Mouse (Mus musculus): ENCODE measurements around the gene Nfkbil1. TPM values are rescaled to one million over a fixed set of nuclear protein-coding genes. Genes with fewer than 3 reads are reported as not detected.

Nfkbil1 gene
- polyA plus RNA-seq, 1 experiment from 2014 or later: 7.8 TPM

DNA sequence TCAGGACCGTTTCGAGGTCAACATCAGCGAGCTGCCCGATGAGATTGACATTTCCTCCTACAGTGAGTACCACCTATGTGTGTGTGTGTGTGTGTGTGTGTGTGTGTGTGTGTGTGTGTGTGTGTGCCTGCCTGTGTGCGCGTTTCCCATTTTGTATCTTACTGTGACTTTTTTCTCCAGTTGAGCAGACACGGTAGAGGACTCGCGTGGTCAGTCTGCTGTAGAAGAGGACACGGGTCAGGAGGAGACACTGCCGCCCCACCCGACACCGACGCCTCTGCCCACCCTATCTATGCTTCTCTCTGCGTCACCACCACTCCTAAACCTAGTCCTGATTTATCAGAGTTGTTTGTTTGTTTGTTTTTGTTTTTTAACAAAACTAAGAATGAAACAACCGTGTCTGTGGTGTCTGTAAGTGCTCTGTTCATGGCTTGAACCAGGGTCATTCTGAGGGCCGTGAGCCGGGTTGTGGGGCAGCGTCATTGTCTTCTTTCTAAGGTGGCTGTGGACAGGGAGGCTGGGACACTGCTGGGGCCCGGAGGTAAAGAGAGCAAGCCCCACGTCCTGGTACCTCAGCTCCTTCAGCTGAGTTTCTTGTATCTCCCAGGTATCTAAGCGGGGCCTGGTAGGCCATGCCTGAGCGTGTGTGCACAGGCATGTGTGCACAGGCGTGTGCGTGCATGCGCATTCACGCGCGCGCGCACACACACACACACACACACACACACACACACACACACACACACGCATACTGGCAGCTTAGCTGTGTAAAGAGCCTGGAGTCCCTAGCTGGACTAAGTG lies 17.9 kb upstream of the Nfkbil1 start:
- no peak for ATAC-seq (replicated peaks; ENCODE audit: insufficient number of reproducible peaks, insufficient read depth, low FRiP score, low read depth)
- Histone ChIP-seq H3K4me2 (no peak overlapping the region), H3K4me1 (replicated peaks) (peaks cover 8% of the 10 kb centered on the region), H3K27me3 (no peaks in the 10 kb centered on the region), H3K4me3 (no peak overlapping the region), H3K27ac (no peak overlapping the region), H3K9ac (no peak overlapping the region), H3K36me3 (peaks cover 57% of the 10 kb centered on the region), H3K9me3 (replicated peaks) (no peaks in the 10 kb centered on the region)
- WGBS: 81% methylated on average over 32 of the region's 32 CpGs

DNA sequence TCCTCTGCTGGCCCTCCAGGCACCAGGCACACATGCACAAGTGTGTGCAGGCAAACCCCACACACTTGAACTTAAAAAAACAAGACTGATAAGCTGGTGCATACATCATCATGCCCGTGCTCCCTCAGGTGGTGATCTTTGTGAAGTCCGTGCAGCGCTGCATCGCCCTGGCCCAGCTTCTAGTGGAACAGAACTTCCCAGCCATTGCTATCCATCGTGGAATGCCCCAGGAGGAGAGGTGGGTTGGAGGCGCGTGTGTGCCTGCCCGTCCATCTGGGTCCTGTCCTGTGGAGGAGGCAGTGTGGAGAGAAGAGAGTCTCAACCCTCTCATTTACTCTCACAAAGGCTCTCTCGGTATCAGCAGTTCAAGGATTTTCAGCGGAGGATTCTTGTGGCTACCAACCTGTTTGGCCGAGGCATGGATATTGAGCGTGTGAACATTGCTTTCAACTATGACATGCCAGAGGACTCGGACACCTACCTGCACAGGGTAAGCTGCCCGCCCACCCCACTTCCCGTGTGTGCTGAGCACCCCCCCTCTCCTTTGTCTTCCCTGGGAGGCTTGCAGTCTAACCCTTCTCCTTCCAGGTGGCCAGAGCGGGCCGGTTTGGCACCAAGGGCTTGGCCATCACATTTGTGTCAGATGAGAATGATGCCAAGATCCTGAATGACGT lies 17.2 kb upstream of the Nfkbil1 start:
- Histone ChIP-seq H3K9ac (no peak overlapping the region), H3K4me1 (replicated peaks) (peaks cover 2% of the 10 kb centered on the region; the same call in 1 of the 2 replicates), H3K27me3 (no peaks in the 10 kb centered on the region), H3K4me3 (no peak overlapping the region), H3K9me3 (replicated peaks) (no peaks in the 10 kb centered on the region), H3K36me3 (peaks cover 64% of the 10 kb centered on the region), H3K4me2 (no peak overlapping the region), H3K27ac (no peak overlapping the region)
- 80% methylated on average over 18 of the region's 18 CpGs for WGBS
- no peak for ATAC-seq (replicated peaks; ENCODE audit: insufficient number of reproducible peaks, insufficient read depth, low FRiP score, low read depth)

DNA sequence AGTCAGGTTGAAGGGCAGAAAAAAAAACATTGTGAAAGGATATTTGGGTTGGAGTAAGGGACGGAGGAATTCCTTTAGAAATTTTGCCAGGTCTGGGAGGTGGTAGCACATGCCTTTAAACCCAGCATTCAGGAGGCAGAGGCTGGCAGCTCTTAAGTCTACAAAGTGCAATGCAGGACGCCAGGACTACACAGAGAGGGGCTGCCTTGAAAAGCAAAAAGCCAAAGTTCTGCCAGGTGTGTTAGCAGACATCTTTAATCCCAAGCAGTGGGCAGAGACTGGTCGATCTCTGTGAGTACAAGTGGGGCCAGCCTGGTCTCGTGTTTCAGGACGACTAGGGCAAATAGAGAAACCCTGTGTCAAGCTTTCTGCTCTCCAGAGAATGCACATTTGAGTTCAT lies 16.4 kb upstream of the Nfkbil1 start:
- 83% methylated on average over 5 of the region's 5 CpGs for WGBS

DNA sequence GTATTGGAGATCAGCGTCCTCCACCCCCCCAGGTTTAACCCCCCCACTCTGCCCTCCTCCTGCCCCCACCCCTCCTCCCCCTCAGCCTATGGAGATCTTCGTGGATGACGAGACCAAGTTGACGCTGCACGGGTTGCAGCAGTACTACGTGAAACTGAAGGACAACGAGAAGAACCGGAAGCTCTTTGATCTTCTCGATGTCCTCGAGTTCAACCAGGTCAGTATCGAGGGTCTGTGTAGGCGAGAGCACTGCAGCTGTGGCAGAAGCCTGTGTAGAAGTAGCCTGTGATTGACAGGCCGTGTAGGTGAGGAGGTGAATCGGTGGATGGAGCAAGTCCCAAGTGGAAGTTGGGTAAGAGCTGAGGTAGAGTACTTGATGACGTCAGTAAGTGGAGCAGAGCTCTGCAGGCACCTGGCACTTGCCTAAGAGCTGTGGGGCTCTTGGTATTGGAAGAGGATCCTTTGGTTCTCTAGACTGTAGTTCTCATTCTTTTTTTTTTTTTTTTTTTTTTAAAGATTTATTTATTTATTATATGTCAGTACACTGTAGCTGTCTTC lies 15.6 kb upstream of the Nfkbil1 start:
- 71% methylated on average over 15 of the region's 15 CpGs for WGBS
- H3K36me3 ChIP-seq: peaks cover 79% of the 10 kb centered on the region
- peaks cover 9% of the 10 kb centered on the region for H3K4me1 ChIP-seq (replicated peaks)
- ATAC-seq (replicated peaks; ENCODE audit: insufficient number of reproducible peaks, insufficient read depth, low FRiP score, low read depth): no peak
- H3K9me3 ChIP-seq (replicated peaks): no peaks in the 10 kb centered on the region
- no peaks in the 10 kb centered on the region for H3K27me3 ChIP-seq
- no peak overlapping the region for H3K27ac ChIP-seq
- H3K4me3 ChIP-seq: no peak overlapping the region
- H3K9ac ChIP-seq: no peak overlapping the region
- no peak overlapping the region for H3K4me2 ChIP-seq

More for the DNA sequence above, 16.4 kb upstream of the Nfkbil1 start:
- Histone ChIP-seq H3K4me3 (no peak overlapping the region), H3K4me1 (replicated peaks) (peaks cover 4% of the 10 kb centered on the region), H3K27ac (no peak overlapping the region), H3K9me3 (replicated peaks) (no peaks in the 10 kb centered on the region), H3K9ac (no peak overlapping the region), H3K4me2 (no peak overlapping the region), H3K27me3 (no peaks in the 10 kb centered on the region), H3K36me3 (peaks cover 72% of the 10 kb centered on the region)
- ATAC-seq (replicated peaks; ENCODE audit: insufficient number of reproducible peaks, insufficient read depth, low FRiP score, low read depth): no peak

DNA sequence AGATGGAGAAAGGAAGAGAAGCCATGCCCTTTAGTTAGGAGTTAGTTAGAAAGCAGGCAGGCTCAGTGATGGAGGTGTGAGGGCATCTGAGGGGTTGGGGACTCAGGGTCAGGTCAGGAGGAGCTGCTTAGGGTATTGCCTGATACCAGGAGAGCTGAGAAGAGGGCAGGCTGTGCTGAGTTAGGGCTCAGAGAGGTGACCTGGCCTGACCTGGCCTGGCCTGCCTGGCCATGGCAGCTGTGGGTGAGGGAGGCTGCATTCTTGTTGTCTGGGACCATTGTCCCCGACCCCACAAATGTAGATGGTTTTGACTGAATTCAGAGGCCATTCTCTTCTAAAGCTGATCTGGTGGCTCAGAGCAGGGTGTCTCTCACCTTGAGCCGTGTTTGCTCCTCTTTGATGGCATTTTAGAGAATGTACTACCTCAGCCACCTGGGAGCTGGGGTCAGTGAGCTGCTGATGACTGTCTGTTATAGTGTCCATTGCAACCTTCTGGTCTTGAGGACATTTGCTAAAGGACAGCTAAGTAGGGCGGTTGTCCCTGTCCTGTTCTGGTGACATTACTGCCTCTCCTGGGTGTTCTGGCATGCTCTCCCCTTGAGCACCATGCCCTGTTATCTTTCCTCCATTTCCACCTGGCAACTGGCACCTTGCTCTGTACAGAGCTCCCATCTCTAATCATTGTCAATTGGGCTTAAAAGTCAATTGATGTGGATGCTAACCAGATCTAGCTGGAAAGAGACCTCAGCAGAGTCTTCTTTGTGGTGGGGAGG lies 14.9 kb upstream of the Nfkbil1 start:
- no peaks in the 10 kb centered on the region for H3K9me3 ChIP-seq (replicated peaks)
- ATAC-seq (replicated peaks; ENCODE audit: insufficient number of reproducible peaks, insufficient read depth, low FRiP score, low read depth): no peak
- WGBS: 91% methylated on average over 3 of the region's 3 CpGs
- H3K4me2 ChIP-seq: no peak overlapping the region
- H3K36me3 ChIP-seq: peaks cover 86% of the 10 kb centered on the region
- no peaks in the 10 kb centered on the region for H3K27me3 ChIP-seq
- no peak overlapping the region for H3K27ac ChIP-seq
- no peak overlapping the region for H3K9ac ChIP-seq
- peaks cover 16% of the 10 kb centered on the region for H3K4me1 ChIP-seq (replicated peaks)
- no peak overlapping the region for H3K4me3 ChIP-seq

DNA sequence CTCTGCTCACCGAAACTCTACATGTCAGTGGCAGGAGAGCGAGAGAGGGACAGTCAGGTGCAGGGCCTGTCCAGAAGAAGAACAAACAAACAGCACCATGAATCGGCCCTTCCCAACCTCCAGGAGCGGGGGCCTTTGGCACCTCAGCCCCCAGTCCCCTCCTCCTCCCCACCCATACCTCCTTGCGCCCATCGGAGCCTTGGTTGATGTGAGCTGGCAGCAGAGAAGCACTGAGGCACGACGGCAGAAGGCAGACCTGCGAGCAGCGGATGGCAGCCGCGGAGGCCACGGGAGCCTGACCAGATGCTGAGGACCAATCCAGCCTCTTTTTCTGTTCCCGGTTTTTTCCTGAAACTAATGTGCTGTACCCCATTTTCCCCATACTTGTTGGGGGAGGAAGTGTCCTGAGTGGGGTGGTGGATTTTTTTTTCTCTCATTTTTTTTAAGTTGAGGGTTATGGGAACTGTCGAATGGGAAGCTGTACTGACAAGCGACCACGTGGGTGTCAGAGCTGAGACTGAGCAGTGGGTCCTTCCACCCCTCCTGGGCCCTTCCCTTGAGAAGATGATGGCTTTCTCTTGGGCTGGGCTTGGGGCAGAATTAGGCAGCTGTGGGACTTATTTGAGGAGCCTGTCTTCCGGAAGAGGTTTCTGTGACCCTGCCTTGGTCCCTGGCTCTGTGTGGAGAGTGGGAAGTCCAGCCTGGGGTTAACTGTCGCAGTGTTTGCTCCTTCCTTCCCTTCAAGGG lies 14.0 kb upstream of the Nfkbil1 start:
- ATAC-seq (replicated peaks; ENCODE audit: insufficient number of reproducible peaks, insufficient read depth, low FRiP score, low read depth): no peak
- no peak overlapping the region for H3K27ac ChIP-seq
- WGBS: 88% methylated on average over 19 of the region's 19 CpGs
- no peaks in the 10 kb centered on the region for H3K9me3 ChIP-seq (replicated peaks)
- peaks cover 95% of the 10 kb centered on the region for H3K36me3 ChIP-seq
- no peaks in the 10 kb centered on the region for H3K27me3 ChIP-seq
- H3K9ac ChIP-seq: no peak overlapping the region
- no peak overlapping the region for H3K4me3 ChIP-seq
- H3K4me1 ChIP-seq (replicated peaks): peaks cover 25% of the 10 kb centered on the region
- no peak overlapping the region for H3K4me2 ChIP-seq

DNA sequence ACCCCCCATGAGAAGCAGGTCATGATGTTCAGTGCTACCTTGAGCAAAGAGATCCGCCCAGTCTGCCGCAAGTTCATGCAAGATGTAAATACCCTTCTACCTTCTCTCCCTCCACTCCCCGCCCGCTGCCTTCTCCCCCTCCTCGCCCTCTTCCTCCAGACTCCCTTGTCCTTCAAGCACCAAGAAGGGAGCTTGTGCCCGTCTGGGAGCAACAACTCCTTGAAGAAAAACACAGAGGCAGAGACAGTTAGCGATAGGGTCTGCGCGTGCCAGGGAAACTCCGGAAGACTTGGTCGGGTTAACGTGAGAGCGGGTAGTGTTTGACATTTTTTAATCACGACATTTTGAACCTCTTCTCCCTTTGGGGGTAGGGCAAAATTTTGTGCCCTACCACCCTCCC lies 13.4 kb upstream of the Nfkbil1 start:
- H3K4me1 ChIP-seq (replicated peaks): peaks cover 31% of the 10 kb centered on the region
- no peak overlapping the region for H3K4me3 ChIP-seq
- H3K36me3 ChIP-seq: peaks cover 98% of the 10 kb centered on the region
- WGBS: 87% methylated on average over 14 of the region's 14 CpGs
- no peak for ATAC-seq (replicated peaks; ENCODE audit: insufficient number of reproducible peaks, insufficient read depth, low FRiP score, low read depth)
- no peaks in the 10 kb centered on the region for H3K27me3 ChIP-seq
- no peak overlapping the region for H3K27ac ChIP-seq
- no peaks in the 10 kb centered on the region for H3K9me3 ChIP-seq (replicated peaks)
- H3K4me2 ChIP-seq: no peak overlapping the region
- no peak overlapping the region for H3K9ac ChIP-seq

DNA sequence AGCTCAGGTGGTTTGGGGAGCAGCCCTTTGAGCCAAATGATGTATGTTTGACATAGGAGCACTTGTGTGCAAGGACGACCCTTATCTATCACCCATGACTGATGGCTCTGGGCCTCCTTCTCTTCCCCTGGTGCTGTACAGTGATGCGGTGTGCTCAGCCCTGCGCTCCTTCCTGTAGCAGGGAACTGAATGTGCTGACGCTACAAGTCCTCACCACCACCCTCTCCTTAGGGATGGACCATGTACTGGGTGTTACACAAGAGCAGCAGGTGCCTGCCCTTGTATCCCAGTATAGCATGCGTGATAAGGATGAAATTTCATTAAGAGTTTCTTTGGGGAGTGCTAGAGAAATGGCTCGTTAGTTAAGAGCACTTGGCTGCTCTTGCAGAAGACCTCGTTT lies 11.6 kb upstream of the Nfkbil1 start:
- 65% methylated on average over 7 of the region's 7 CpGs for WGBS
- Histone ChIP-seq H3K4me3 (no peak overlapping the region), H3K4me2 (no peak overlapping the region), H3K4me1 (replicated peaks) (peaks cover 42% of the 10 kb centered on the region), H3K27ac (no peak overlapping the region), H3K9ac (no peak overlapping the region), H3K27me3 (no peaks in the 10 kb centered on the region), H3K36me3 (peaks cover 86% of the 10 kb centered on the region), H3K9me3 (replicated peaks) (no peaks in the 10 kb centered on the region)
- no peak for ATAC-seq (replicated peaks; ENCODE audit: insufficient number of reproducible peaks, insufficient read depth, low FRiP score, low read depth)

DNA sequence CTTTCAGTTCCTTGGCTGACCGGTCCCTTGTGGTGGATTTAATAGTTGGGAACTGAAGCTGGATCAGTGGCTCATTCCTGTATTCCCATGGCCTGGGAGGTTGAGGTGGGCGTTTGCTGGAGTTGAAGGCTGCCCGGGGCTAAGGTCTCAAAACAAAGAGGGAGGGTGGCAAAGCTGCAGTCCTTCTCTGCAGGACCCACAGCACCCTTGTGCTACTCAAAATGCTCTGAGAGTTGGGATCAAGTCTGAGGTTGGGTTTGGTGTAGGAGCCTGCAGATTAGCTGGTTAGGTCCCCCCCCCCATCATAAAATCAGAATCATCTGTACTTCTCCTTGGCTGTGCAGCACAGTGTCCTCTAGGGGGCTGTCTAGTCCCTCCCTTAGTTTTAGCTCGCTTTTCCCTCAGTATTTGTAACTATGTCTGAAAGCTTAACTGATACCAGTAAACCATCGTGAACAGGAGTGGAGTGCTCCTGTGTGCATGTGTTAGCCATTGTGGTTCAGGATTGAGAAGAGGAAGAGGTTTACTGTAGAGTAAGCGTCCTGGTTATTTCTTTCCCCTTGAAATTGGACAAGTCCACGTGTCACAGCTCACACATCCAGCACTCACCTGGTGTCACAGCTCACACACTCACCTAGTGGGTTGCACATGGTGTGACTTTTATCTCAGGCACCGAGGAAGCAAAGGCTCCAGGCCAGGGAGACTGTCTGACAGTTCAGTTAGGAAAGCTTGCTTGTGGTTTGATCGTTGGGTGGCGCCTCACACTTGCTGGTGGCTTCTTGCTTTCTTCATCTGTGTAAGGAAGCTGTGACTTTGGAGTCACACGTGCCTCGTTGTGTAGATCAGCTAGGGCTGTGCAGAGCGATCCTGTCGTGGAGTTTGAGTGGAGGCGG lies 10.4 kb upstream of the Nfkbil1 start:
- Histone ChIP-seq H3K4me3 (no peak overlapping the region), H3K9ac (no peak overlapping the region), H3K27me3 (no peaks in the 10 kb centered on the region), H3K4me2 (no peak overlapping the region), H3K27ac (no peak overlapping the region), H3K9me3 (replicated peaks) (no peaks in the 10 kb centered on the region), H3K36me3 (peaks cover 76% of the 10 kb centered on the region), H3K4me1 (replicated peaks) (peaks cover 43% of the 10 kb centered on the region)
- 75% methylated on average over 15 of the region's 15 CpGs for WGBS
- no peak for ATAC-seq (replicated peaks; ENCODE audit: insufficient number of reproducible peaks, insufficient read depth, low FRiP score, low read depth)

DNA sequence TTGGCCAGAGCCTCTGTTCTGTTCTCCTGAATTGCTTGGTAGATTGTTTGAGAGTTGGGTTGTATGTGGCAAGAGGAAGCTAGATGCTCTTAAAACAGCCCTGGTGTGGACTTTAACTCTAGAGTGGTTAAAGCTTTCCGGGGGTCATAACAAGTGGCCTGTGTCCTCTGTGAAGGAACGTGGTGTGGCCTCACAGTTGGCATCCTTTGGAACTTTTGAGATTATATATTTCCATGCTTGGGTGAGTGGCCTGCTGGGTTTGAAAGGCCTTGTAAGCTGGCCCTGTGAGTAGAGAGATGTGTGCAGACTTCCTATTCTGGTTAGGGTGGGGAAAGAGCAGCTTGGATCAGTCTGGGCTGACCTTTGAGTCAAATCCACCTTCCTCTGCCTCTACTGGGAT lies 9.4 kb upstream of the Nfkbil1 start:
- Histone ChIP-seq H3K9ac (peak overlapping the region; percentile 93), H3K4me3 (peak overlapping the region; percentile 81), H3K36me3 (peaks cover 66% of the 10 kb centered on the region), H3K4me2 (peak overlapping the region; percentile 79), H3K27ac (no peak overlapping the region), H3K4me1 (replicated peaks) (peaks cover 50% of the 10 kb centered on the region), H3K27me3 (no peaks in the 10 kb centered on the region), H3K9me3 (replicated peaks) (no peaks in the 10 kb centered on the region)
- no peak for ATAC-seq (replicated peaks; ENCODE audit: insufficient number of reproducible peaks, insufficient read depth, low FRiP score, low read depth)
- 65% methylated on average over 2 of the region's 2 CpGs for WGBS

All from heart, embryonic 15.5 days (tissue).